Mouse (Mus musculus) cerebellum, adult 8-10 months (tissue): ENCODE measurements at regions not wholly inside any gene's neighbourhood (a gene's known extent, or its start where the extent isn't known, plus 50 kb on each side); places are given as distances from the start of the nearest gene placed in this dataset.

Source experiments
- DNase-seq: peaks from one replicate; pipeline ENCODE4 v3.0.0; 2022

GRCm38 (mm10) chr1:151121686-151122085, 60.7 kb upstream of the Gm47985 start:
- DNase-seq: no peak

GRCm38 (mm10) chr1:151123964-151124363, 58.4 kb upstream of the Gm47985 start:
- DNase-seq: no peak

- DNase-seq: no peak
Observed at GRCm38 (mm10) chr1:151125028-151125659, 57.2 kb upstream of the Gm47985 start.

GRCm38 (mm10) chr1:151125764-151126485, 56.4 kb upstream of the Gm47985 start:
- no peak for DNase-seq

GRCm38 (mm10) chr1:151126756-151127155, 55.6 kb upstream of the Gm47985 start:
- no peak for DNase-seq

GRCm38 (mm10) chr1:151128005-151128404, 54.3 kb upstream of the Gm47985 start:
- DNase-seq: no peak

GRCm38 (mm10) chr1:151128955-151129354, 53.4 kb upstream of the Gm47985 start:
- DNase-seq: no peak

GRCm38 (mm10) chr1:151130036-151130435, 52.3 kb upstream of the Gm47985 start:
- DNase-seq: no peak

GRCm38 (mm10) chr1:151130845-151131626, 51.3 kb upstream of the Gm47985 start:
- no peak for DNase-seq

GRCm38 (mm10) chr1:151131627-151132284, 50.6 kb upstream of the Gm47985 start:
- DNase-seq: no peak
